Mouse (Mus musculus): ENCODE measurements around the gene Gna14. TPM values are rescaled to one million over a fixed set of nuclear protein-coding genes. Genes with fewer than 3 reads are reported as not detected.

The Gna14 gene
- total and polyA plus RNA-seq, 2 experiments from 2014 or later, result 0.60 to 0.93 TPM

DNA sequence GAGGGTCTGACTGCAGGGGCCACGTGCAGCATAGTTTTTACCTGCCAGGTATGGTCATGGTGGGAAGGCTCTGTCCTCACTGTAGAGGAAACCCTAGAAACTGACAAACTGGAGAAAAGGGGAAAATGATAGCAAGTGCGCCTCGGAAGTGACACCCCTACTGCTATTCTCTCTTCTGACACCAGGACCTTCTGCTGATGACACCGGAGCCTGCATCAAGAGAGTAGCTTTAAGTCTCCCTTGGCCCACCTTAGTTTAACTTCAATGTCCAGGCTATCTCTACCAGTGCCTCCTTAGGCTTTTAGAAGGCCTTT is 1.6 kb downstream of the Gna14 start:
- WGBS, result 40% methylated on average over 4 of the region's 4 CpGs
- no peak overlapping the region for H3K9ac ChIP-seq (replicated peaks; ENCODE audit: low read length, poor library complexity, severe bottlenecking)
- peaks cover 11% of the 10 kb centered on the region; the same call in 1 of the 2 replicates for H3K4me1 ChIP-seq (ENCODE audit: insufficient read depth, low read length)
- 0 out of 2 replicates have a peak overlapping the region, but pooled peaks have one; percentile 64 for H3K4me2 ChIP-seq (ENCODE audit: low read depth, low read length, poor library complexity, severe bottlenecking)
- ATAC-seq (ENCODE audit: low FRiP score) (no peak), DNase-seq (ENCODE audit: low spot score) (no peak)
- H3K27ac ChIP-seq (ENCODE audit: low read depth, low read length), result no peak overlapping the region
- H3K4me3 ChIP-seq (ENCODE audit: low read depth, low read length), result no peak overlapping the region; the same call in 1 of the 2 replicates
- no peaks in the 10 kb centered on the region for H3K36me3 ChIP-seq (ENCODE audit: insufficient read depth, low read length)
- no peaks in the 10 kb centered on the region for H3K9me3 ChIP-seq (ENCODE audit: low read length)
- H3K27me3 ChIP-seq (ENCODE audit: insufficient read depth, low read length), result peaks cover 31% of the 10 kb centered on the region
- TF ChIP-seq CTCF (IDR thresholded peaks at IDR 0.05), result no peak

DNA sequence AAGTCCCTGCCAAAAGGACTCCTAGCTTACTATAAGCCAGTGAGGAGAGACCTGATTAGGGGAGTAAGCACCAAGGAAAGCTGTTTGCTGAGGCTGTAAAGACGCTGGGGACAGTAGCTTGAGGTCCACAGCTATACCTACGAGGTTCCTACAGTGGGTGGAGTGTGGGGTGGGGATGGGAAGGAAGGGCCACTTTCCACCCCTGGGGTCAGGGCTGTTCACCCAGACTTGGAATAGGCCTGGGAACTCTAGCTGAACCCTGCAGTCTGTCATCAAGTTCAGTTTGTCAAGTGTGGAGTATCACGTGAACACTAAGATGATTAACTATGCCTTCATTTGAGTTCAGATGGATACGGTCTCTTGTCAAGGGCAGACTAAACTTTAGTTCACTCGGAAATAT is 2.3 kb downstream of the Gna14 start:
- H3K36me3 ChIP-seq (ENCODE audit: insufficient read depth, low read length), result no peaks in the 10 kb centered on the region
- 69% methylated on average over 5 of the region's 5 CpGs for WGBS
- H3K27ac ChIP-seq (ENCODE audit: low read depth, low read length), result no peak overlapping the region
- H3K27me3 ChIP-seq (ENCODE audit: insufficient read depth, low read length), result peaks cover 31% of the 10 kb centered on the region
- H3K9me3 ChIP-seq (ENCODE audit: low read length), result no peaks in the 10 kb centered on the region
- ATAC-seq (ENCODE audit: low FRiP score) (no peak), DNase-seq (ENCODE audit: low spot score) (no peak)
- H3K4me3 ChIP-seq (ENCODE audit: low read depth, low read length), result no peak overlapping the region
- no peak overlapping the region for H3K4me2 ChIP-seq (ENCODE audit: low read depth, low read length, poor library complexity, severe bottlenecking)
- TF ChIP-seq CTCF (IDR thresholded peaks at IDR 0.05), result no peak
- no peak overlapping the region for H3K9ac ChIP-seq (replicated peaks; ENCODE audit: low read length, poor library complexity, severe bottlenecking)
- peaks cover 11% of the 10 kb centered on the region; the same call in 1 of the 2 replicates for H3K4me1 ChIP-seq (ENCODE audit: insufficient read depth, low read length)

DNA sequence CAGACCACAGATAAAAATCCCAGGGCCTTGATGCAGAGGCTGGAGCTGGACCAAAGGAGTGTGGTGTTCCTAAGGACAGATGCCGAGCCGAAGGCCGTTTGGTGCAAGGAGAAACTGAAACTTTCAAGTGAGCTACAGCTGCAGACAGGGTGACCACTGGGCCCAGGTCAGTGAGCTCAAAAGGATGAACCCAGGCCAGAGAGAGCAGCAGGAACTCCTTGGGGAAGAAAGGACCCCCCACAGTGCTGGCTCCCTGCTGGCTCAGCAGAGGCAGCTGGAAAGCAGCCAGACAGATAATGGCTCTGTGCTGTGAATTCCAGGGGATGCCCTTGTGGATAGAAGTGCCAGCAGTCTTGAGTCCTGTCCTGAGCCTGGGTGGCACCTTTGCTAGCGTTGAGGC is 3.7 kb downstream of the Gna14 start:
- no peaks in the 10 kb centered on the region for H3K36me3 ChIP-seq (ENCODE audit: insufficient read depth, low read length)
- no peak for TF ChIP-seq CTCF (IDR thresholded peaks at IDR 0.05)
- H3K4me1 ChIP-seq (ENCODE audit: insufficient read depth, low read length), result peaks cover 11% of the 10 kb centered on the region; the same call in 1 of the 2 replicates
- WGBS, result 69% methylated on average over 4 of the region's 4 CpGs
- H3K9ac ChIP-seq (replicated peaks; ENCODE audit: low read length, poor library complexity, severe bottlenecking), result no peak overlapping the region
- no peak overlapping the region for H3K27ac ChIP-seq (ENCODE audit: low read depth, low read length)
- H3K27me3 ChIP-seq (ENCODE audit: insufficient read depth, low read length), result peaks cover 29% of the 10 kb centered on the region
- DNase-seq (ENCODE audit: low spot score), result no peak
- H3K9me3 ChIP-seq (ENCODE audit: low read length), result no peaks in the 10 kb centered on the region
- H3K4me2 ChIP-seq (ENCODE audit: low read depth, low read length, poor library complexity, severe bottlenecking), result no peak overlapping the region
- no peak for ATAC-seq (ENCODE audit: low FRiP score)
- no peak overlapping the region for H3K4me3 ChIP-seq (ENCODE audit: low read depth, low read length)

DNA sequence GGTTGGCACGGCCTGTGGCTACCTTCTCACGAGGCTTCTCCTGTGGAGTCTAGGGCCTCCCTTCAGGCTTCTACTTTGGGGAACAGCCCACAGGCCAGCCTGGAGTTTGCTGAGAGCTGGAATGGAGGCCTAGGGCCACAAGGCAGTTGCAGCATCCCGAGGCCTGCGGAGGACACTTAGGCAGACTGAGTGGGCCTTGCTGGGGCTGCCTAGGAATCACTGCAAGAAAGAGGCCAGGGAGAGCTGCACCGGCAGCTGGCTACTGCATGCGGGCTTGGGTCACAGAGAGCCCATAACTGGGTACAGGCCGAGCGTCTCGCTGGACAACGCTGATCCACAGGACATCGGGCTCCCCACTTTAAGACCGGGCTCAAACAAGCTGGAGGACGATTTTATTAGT is 4.3 kb downstream of the Gna14 start:
- DNase-seq (ENCODE audit: low spot score) (no peak), ATAC-seq (ENCODE audit: low FRiP score) (no peak)
- Histone ChIP-seq H3K36me3 (ENCODE audit: insufficient read depth, low read length) (no peaks in the 10 kb centered on the region), H3K4me3 (ENCODE audit: low read depth, low read length) (no peak overlapping the region), H3K9me3 (ENCODE audit: low read length) (no peaks in the 10 kb centered on the region), H3K4me1 (ENCODE audit: insufficient read depth, low read length) (peaks cover 11% of the 10 kb centered on the region; the same call in 1 of the 2 replicates), H3K27ac (ENCODE audit: low read depth, low read length) (no peak overlapping the region), H3K4me2 (ENCODE audit: low read depth, low read length, poor library complexity, severe bottlenecking) (no peak overlapping the region), H3K27me3 (ENCODE audit: insufficient read depth, low read length) (peaks cover 25% of the 10 kb centered on the region), H3K9ac (replicated peaks; ENCODE audit: low read length, poor library complexity, severe bottlenecking) (no peak overlapping the region)
- TF ChIP-seq CTCF (IDR thresholded peaks at IDR 0.05), result no peak
- WGBS, result 62% methylated on average over 13 of the region's 13 CpGs

DNA sequence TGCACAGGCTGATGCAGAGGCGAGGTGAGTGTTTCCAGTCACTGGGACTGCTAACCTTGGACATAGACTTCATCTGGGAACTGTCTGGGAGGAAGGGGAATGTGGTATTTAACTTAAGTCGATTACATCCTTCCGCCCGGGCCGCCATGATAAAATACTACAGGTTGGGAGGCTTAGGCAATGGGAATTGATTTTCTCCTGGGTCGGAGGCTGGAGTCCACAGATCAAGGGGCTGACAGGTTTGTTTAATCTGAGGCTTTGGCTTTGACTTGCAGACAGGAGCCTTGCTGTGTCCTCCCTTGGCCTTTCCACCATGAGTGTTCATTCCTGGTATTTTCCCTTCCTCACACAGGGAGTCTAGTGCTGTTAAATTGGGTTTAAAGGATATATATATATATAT is 5.8 kb downstream of the Gna14 start:
- Histone ChIP-seq H3K4me2 (ENCODE audit: low read depth, low read length, poor library complexity, severe bottlenecking) (no peak overlapping the region), H3K9me3 (ENCODE audit: low read length) (no peaks in the 10 kb centered on the region), H3K36me3 (ENCODE audit: insufficient read depth, low read length) (no peaks in the 10 kb centered on the region), H3K9ac (replicated peaks; ENCODE audit: low read length, poor library complexity, severe bottlenecking) (no peak overlapping the region), H3K4me3 (ENCODE audit: low read depth, low read length) (no peak overlapping the region), H3K27me3 (ENCODE audit: insufficient read depth, low read length) (peaks cover 10% of the 10 kb centered on the region), H3K27ac (ENCODE audit: low read depth, low read length) (no peak overlapping the region), H3K4me1 (ENCODE audit: insufficient read depth, low read length) (no peaks in the 10 kb centered on the region)
- no peak for DNase-seq (ENCODE audit: low spot score)
- no peak for ATAC-seq (ENCODE audit: low FRiP score)
- TF ChIP-seq CTCF (IDR thresholded peaks at IDR 0.05), result no peak
- 86% methylated on average over 6 of the region's 6 CpGs for WGBS

DNA sequence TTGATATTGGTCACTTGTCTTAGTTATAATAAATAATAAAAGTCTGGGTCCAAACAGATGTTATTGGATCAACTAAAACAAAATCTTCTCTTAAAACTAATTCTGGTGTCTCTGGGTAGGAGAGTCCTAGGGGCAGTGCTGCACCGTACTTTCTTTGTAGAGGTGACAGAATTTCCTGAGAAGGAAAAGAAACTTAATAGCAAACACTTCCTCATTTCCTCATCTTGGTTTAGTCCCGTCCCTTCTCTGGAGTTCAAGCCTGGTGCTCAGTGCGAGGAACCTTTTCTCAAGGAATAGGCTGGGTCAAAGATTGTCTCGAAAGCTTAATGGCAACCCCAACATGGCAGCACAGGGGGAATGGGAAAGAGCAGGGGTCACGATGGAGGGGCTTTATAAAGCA is 7.8 kb downstream of the Gna14 start:
- Histone ChIP-seq H3K27ac (ENCODE audit: low read depth, low read length) (no peak overlapping the region), H3K9me3 (ENCODE audit: low read length) (no peaks in the 10 kb centered on the region), H3K4me2 (ENCODE audit: low read depth, low read length, poor library complexity, severe bottlenecking) (no peak overlapping the region), H3K4me1 (ENCODE audit: insufficient read depth, low read length) (no peaks in the 10 kb centered on the region), H3K9ac (replicated peaks; ENCODE audit: low read length, poor library complexity, severe bottlenecking) (no peak overlapping the region), H3K27me3 (ENCODE audit: insufficient read depth, low read length) (no peaks in the 10 kb centered on the region), H3K36me3 (ENCODE audit: insufficient read depth, low read length) (no peaks in the 10 kb centered on the region), H3K4me3 (ENCODE audit: low read depth, low read length) (no peak overlapping the region)
- DNase-seq (ENCODE audit: low spot score), result no peak
- TF ChIP-seq CTCF (IDR thresholded peaks at IDR 0.05), result no peak
- 92% methylated on average over 5 of the region's 5 CpGs for WGBS
- ATAC-seq (ENCODE audit: low FRiP score), result no peak
